Mouse (Mus musculus): ENCODE data around the gene Mapk10.

Gene Mapk10

DNA sequence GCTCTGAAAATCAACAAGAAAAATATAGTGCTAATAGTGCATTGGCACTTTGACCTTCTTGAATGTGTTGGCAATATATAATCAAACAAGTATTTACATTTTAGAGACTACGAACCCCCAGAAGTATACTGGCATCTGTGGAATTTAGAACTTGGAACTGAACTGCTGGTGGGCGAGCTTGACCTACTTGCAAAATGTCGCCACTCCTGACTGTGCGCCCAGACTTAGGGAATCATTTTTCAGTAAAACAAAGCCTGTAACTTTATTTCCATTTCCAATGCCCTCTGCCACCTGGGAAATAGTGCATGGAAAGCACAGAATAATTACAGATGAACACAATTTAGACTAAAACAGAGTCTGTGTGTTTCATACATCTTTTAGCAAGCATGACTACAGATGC lies 163.1 kb downstream of the Mapk10 start:
- DNase-seq: no peak

- no peak for DNase-seq
Observed at GRCm38 (mm10) chr5:103037752-103038151, 173.4 kb downstream of the Mapk10 start.

DNA sequence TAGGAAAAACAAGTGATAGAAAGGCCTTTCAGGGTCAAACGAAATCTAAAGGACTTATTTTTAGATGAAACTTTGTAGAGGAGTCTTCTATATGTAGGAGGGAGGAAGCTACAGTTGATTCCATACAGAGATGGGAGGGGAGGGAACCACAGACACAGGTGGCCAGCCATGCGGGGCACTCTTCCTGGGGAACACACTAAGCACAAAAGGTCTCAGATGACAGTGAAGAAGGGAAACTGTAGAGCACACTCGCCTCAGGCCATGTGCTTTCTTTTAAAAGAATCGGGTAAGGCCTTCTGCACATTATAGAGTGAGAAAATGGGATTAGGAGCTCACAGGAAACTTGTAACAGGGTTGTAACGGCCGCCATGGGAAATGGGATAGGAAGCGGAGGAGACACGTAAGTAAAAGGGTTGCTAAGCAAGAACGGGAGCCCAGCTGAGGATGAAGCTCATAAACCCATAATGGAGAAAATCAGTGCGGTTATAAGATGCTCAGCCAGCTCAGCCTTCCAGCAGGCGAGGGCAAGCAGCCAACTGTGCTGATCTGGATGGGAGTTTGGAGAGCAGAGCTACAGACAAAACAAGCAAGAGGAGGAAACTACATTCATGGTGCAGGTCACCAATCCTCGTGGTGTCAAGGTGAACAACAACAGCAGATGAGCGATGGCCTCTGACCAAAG lies 182.1 kb downstream of the Mapk10 start:
- DNase-seq: peak; percentile 82

DNA sequence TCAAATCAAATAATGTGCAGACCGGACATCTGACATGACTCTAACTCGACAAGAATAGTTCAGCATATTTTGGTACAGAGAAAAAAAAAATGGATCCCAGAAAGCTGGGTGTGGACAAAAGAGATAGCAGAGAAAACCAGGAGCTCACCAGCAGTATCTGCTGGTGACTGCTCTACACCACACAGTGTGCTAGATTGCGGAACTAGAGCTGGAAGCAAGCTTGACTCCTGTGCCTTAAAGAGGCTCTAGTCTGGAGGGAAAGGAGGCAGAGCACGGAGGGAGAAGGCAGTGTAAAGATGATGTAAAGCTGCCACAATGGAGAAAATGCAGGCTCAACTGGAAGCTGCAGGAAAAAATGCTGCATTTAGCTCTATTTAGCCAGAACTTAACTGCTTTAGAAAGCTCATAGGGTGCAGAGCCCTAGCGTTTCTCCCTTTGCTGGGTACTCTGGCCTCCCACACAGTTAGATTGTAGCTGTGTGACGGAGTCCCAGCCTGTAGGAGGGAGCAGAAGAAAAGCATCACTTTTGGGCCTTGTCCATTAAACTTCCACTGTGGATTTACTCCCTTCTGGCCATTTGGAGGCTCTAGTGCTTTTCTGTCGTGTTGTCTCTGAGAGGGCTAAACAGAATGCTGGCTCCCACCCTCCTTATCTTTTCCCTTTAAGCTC lies 188.5 kb downstream of the Mapk10 start:
- no peak for DNase-seq

GRCm38 (mm10) chr5:103021479-103021878 lies 189.7 kb downstream of the Mapk10 start:
- DNase-seq: no peak

- DNase-seq: no peak
Observed at GRCm38 (mm10) chr5:103020954-103021353, 190.2 kb downstream of the Mapk10 start.

DNA sequence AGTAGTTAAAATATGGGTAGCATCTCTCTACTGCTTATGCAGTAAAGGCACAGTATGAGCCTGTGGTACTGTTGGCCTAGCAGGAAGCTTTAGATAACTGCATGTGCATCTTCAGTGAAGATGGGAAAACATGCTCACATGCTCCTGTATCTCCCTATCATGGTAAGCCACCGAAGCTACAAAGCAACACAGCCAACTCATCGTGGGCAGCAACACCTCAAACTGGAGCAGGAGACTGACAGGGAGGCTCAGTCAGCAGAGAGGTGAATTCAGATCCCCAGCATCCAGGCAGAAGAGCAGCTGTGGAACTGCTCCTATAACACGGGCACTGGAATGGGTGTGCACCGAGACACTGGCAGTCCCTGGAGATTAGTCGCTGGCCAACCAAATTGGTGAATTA lies 191.0 kb downstream of the Mapk10 start:
- no peak for DNase-seq

DNA sequence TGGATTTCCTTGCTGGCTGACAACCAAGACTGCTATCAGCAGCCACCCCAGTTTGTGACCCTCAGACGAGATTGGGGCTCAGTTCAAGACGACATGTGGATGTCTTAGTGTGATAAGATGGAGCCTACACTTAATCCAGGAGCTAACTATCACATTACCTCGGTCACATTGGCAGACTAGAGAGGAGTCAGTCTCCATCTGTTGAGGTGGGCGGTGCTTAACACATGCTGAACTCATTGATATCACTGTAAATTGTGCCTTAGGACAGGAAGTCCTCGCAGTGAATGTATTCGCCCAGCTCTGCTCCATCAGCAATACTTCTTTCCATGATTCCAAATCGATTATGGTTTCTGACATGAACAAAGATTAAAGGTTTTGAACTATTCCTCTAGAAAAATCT lies 193.5 kb downstream of the Mapk10 start:
- DNase-seq: no peak

GRCm38 (mm10) chr5:103014309-103014708 lies 196.8 kb downstream of the Mapk10 start:
- no peak for DNase-seq

DNA sequence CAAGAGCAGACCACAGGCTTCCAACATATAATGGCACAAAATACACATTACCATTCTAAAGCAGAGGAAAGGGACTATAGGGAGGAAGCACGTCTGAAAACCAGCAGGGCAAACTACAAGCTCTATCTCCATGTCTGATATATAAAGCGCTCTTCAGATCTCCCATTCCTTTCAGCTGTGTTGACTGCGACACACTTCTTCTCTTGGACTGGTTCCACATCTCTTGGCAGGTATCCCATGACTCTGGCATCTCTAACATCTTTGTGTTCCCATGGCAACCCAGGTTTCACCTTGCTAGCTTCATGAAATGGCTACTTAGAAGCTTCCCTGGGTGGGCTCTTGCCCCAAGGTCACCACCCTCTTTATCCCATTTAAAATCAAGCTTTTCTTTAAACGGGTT lies 202.2 kb downstream of the Mapk10 start:
- no peak for DNase-seq

GRCm38 (mm10) chr5:103002116-103002515 lies 209.0 kb downstream of the Mapk10 start:
- DNase-seq: no peak

- DNase-seq: no peak
Observed at GRCm38 (mm10) chr5:103000572-103000971, 210.6 kb downstream of the Mapk10 start.

DNA sequence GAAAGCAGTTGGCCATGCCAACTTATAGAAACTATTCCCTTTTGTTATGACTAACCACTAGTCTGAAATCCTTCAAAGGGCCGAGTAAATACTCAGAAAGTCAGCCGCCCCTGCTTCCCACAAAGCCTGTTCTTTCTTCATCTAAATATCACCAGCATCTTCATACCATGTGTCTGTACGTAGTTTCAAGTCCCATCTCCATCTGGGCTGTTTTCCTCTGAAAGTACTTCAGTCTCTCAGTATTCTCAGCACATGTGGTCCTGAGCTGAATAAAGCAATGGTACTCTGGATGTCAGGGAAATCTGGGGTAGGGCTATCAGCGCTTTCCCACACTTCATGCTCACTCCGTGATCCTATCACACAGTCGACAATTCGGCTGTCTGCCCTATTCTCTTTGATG lies 212.6 kb downstream of the Mapk10 start:
- no peak for DNase-seq

DNA sequence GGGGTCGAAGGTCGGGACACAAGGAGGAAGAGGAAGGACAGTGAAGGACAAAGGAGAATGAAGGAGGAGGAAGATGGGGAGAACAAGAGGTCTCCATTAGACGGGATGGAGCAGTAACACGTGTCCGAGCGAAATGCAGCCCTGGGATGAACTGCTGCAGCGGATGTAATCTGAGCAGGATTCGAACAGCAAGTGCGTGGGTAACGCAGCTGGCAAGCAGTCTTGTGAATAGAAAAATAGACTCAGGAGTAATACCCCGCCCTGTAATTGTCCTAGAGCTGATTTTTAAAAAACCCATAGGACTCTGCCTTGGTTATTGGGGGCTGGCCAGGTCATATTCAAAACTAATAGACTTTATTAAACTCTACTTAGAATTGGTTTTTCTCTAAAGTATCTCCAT lies 213.2 kb downstream of the Mapk10 start:
- no peak for DNase-seq

GRCm38 (mm10) chr5:102996331-102996730 lies 214.8 kb downstream of the Mapk10 start:
- no peak for DNase-seq

- DNase-seq: no peak
Observed at GRCm38 (mm10) chr5:102995928-102996327, 215.2 kb downstream of the Mapk10 start.

DNA sequence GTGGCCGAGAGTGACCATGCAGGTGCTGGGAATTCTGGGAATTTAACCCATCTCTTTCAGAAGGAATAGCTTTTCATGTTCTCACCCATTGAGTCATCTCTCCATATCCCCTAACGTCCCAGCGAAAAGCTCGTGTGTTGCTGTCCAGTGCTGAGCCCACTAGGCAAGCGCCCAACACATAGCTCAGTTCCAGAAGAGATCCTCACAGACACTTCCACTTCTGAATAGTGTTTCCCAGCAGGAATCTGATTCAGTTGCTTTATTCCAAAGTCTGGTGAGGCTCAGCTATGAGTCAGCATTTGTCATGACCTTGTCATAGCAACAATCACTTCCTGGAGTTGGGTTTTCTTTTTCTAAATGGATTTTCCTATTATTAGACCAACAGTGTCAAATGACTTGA lies 217.2 kb downstream of the Mapk10 start:
- peak; percentile 26 for DNase-seq

DNA sequence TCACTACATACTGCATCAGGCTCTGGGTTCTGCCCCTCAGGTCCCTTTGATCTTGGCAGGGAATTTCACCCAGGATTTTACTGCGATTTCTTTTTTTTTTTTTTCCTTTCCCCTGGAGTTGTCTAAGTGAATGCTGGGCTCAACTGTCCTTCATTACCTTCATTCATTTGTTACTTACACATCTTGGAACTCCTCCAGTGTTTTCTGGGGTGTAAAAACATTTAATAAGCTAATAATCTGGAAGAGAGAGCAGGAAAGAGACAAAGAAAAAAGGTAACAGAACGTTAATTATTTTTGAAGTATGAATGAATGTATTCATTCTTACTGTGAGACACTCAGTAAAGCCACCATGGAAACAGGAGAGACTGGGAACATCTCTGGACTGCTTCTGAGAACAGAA lies 219.4 kb downstream of the Mapk10 start:
- DNase-seq: no peak

DNA sequence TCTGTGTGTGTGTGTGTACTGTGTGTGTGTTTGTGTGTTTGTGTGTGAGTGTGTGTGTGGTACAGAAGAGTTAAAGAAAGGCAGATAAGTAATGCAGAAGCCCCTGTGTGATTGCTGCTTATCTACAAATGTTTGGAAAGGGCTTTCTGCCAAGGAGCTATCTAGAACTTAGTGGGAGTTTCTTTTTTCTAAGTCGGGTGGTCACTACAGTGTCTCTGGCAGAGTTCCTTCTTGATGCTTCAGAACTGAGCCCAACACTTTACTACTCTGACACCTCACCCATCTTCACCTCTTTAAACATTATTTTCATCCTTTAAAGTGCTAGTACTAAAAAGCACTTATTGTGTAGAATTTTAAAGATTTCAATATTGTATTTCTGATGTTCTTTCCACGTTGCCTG lies 232.8 kb downstream of the Mapk10 start:
- DNase-seq: no peak

DNA sequence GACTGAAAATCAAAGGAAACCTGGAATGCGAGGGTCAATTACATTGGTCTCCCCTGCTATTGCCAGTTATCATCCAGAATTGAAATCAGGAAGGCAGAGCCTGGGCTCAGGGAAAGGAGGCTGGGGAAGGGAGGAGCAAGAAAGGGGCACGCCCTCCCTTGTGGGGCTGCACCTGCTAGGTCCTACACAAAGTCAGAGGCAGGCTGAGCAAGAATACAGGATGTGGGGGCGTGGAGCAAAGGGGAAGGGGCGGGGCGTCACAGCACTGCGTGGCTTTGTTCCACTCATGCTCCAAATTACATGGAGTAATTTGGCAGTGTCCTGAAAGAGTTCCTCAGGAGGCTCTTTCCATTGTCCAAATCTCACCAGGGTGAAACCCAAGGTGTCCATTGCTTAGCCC lies 234.0 kb downstream of the Mapk10 start:
- no peak for DNase-seq

DNA sequence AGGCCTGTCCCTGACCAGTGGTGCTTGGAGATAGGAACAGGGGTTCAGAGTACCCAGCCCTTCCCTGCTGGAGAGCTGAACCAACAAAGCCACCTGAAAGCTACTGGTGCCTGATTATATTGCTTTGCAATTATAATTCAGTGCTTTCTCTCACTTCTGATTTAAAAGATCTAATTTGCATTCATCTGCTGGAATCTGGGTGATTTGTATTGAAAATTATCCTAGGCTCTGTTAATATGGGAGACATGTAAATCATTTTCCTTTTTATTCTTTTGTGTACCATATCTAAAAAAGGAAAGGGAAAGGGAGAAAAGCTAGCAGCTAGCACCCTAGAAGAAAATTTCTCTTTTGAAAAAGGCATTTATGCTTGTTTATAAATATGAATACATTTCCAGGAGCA lies 234.6 kb downstream of the Mapk10 start:
- no peak for DNase-seq

- no peak for DNase-seq
Observed at GRCm38 (mm10) chr5:102974400-102974799, 236.7 kb downstream of the Mapk10 start.

DNA sequence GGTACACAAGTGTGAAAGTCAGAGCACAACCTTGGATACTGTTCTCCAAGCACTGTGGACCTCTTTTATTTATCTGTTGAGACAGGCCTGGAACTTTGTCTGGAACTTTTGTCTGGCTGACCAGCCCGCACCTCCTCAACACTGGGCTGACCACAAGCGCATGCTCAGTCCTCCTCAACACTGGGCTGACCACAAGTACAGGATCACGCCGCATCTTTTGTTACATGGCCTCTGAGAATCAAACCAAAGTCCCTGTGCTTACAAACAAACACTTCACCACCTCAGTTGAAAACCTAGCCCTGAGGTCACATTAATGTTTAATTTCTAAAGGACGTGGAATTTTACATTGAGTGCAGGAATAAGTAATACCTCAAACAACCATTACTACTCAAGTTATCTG lies 246.7 kb downstream of the Mapk10 start:
- DNase-seq: no peak

DNA sequence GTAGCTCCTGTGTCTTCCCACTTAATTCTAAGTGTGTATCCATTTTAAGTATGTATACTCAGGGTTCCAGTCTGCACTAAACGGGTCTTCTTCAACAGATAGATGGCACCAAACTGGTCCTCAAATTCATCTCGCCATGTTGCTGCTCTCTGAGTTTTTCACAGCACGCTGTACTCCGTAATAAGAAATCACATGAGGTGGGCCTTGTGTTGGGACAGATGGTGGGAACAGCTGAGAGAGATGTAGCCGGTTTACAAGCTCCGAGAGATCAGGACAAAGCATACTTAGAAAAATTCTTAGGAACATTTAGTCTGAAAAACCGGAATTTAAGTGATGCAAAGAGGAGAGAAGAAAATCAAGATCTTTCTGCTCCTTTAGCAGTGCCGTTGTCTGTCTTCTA lies 257.7 kb downstream of the Mapk10 start:
- no peak for DNase-seq

GRCm38 (mm10) chr5:102952918-102953317 lies 258.2 kb downstream of the Mapk10 start:
- DNase-seq: no peak

Measured in kidney, postnatal 10 days (tissue).